Mouse (Mus musculus) heart, postnatal 0 days (tissue): Measurements from ENCODE around the gene Lhfp.

Experiments used
- CTCF ChIP-seq: IDR thresholded peaks from 2 replicates; pipeline ENCODE4 v1.5.1; 2016; ENCODE audit warnings: antibody characterized with exemption, control low read depth, low read depth
- EP300 ChIP-seq: IDR thresholded peaks from 2 replicates; pipeline ENCODE4 v1.6.1; 2016; ENCODE audit warnings: antibody characterized with exemption, low read depth

DNA sequence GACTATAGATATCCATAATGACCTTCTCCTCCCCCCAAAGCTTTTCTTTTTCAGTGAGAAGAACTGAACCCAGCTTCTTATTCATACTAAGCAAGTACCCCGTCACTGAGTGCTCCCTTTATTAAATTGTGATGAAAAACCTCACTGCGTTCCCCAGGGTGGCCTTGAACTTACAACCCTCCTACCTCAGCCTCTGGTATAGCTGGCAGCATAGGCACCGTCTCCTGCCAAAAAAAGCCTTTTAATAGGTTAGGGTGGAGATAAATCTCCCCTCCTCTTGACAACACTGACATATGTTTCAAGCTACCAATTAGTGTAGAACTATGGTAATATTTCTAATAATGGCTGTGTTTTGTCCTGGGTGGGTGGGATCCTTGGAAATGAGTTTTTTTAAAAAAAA is 33.4 kb downstream of the Lhfp start:
- TF ChIP-seq CTCF: no peak
- TF ChIP-seq EP300: no peak
